Mouse (Mus musculus): ENCODE measurements at regions not wholly inside any gene's neighbourhood (a gene's known extent, or its start where the extent isn't known, plus 50 kb on each side); places are given as distances from the start of the nearest gene placed in this dataset.
"Not testable (repeated sequence)": the region's sequence is repeated elsewhere in the genome, so short reads cannot be mapped to it uniquely, and the experiment has no call there.

DNA sequence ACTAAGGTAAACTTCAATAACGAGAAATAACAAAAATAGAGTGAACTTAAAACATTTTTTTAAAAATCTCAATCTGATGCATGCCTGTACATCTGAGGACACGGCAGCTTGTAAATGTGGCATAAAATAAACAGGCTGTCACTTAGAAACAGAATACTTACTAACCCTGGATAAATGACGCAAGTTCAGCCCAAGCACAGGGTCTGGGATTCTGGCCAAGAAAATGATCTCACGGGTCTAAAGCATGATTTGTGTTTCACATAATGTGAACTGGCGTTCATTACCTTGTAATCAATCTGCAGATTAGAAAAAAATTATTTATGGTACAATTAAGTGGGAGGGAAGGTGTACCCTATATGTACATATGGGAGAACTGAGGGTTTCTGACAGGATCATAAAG, 512.1 kb upstream of the Vrk2 start:
- DNase-seq (ENCODE audit: low spot score) = no peak

- no peak for DNase-seq (ENCODE audit: low spot score)
These were observed 509.1 kb upstream of the Vrk2 start for GRCm38 (mm10) chr11:27102906-27103305.

DNA sequence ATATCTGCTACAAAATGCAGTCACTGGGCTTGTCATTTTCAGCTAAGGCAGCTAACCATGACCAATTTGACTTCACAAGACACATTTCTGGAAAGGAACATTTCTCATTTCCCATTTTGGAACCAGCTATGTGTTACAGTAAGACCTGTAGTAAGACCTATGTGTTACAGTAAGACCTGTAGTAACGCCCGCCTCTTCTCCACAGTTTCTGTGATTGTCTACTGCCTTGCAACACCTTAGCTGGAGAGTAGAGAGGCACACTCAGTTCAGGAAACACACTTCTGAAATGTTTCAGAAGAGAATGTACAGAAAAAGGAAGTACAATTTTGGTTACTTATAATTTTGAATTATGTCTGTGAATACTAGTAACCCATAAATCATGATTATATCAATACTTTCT, 508.2 kb upstream of the Vrk2 start:
- DNase-seq (ENCODE audit: low spot score) = no peak

- DNase-seq (ENCODE audit: low spot score) = no peak
These were observed 502.8 kb upstream of the Vrk2 start for GRCm38 (mm10) chr11:27096615-27097014.

DNA sequence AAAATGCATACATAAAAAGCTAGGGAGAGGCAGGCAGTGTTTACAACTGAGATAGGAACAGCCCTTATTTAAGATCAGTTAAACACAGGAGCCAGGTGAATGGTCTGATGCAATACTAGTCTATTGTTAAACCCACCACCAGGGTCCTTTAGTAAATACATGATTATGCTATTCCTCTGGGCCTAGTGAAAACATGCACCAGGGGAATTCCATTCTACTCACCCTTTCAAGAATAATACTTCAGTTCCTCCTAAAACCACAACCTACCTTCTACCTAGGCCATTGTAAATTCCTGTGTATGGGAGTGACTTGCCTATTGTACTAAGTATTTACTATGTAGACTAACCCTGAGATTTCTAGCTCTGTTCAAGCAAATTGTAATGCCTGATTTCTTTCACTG, 501.7 kb upstream of the Vrk2 start:
- DNase-seq (ENCODE audit: low spot score) = not testable (repeated sequence)

DNA sequence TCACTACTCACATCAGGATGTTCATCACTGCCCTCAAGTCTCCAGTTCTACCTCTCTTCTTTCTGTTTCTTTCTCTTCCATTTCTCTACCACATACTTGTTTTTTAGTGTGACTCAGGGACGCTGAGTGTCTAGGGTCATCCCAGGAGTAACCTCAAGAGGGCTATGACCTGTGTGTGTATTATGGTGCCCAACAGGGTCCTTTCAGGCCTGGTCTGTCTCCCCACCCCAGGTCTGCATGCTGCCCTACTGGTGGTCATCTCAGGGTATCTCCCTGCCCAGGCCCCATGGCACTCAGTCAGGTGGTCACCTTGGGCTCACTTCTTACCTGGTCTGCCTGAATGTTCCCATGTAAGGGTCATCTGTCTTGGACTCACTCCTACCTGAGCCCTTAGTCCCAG, 492.7 kb upstream of the Vrk2 start:
- no peak for DNase-seq (ENCODE audit: low spot score)

DNA sequence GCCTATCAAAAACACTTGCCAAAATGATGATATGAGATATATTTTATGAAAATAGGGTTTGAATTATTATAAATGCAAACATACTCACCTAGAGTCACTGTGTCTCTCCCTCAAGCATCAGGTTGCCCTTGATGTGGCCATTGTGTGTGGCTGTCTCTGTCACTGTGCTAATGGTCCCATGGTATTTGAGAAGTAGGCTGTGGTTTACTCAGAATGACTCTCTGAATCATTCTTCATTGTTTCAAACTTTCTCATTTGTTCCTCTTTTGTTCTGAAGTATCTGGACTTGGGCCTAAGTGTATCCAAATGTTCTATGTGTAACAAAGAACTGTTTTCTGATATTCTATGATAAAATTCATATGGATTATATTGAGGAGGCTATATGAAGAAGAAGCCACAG, 487.4 kb upstream of the Vrk2 start:
- no peak for DNase-seq (ENCODE audit: low spot score)

DNA sequence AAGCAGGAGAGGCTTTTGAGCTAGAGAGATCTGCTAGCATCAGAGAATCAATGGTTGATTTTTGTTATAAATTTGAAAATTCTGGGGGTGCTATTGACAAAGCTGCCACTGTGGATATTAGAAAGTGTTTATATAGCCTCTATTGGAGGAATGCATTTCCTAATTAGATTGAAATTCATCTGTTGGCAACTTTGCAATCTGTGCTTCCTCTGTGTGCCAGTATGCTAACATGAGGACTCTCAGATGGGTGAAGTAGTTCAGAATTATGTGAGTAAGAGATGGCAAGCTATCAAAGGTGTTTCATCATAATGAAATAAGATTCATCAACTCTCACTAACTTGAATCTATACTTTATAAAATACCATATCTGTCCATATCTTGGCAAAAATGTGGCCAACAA, 476.6 kb upstream of the Vrk2 start:
- no peak for DNase-seq (ENCODE audit: low spot score)

GRCm38 (mm10) chr11:27027243-27027852, 433.5 kb upstream of the Vrk2 start:
- no peak for DNase-seq (ENCODE audit: low spot score)

GRCm38 (mm10) chr11:27025500-27025899, 431.7 kb upstream of the Vrk2 start:
- no peak for DNase-seq (ENCODE audit: low spot score)

GRCm38 (mm10) chr11:26996292-26997099, 402.7 kb upstream of the Vrk2 start:
- DNase-seq (ENCODE audit: low spot score) = no peak

DNA sequence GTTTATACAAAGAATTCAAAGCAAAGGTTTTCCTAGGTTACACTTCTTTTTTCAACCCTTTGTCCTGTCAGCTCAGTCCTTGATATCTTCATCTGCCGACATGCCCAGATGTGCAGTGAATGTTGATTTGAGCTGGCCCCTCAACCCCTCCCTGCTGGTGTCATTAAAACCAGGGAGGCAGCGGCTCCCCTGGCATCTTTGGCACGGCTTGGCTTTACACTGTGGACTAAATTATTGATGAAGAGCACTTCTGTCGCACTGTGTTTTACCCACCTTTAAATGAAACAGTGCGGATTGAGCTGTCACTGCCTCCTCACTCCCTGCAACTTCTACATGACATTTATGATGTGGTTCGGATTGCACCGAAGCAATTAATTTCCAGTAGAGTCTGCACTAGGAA, 387.4 kb upstream of the Vrk2 start:
- no peak for DNase-seq (ENCODE audit: low spot score)

- no peak for DNase-seq (ENCODE audit: low spot score)
These were observed 378.8 kb upstream of the Vrk2 start for GRCm38 (mm10) chr11:26972533-26973081.

DNA sequence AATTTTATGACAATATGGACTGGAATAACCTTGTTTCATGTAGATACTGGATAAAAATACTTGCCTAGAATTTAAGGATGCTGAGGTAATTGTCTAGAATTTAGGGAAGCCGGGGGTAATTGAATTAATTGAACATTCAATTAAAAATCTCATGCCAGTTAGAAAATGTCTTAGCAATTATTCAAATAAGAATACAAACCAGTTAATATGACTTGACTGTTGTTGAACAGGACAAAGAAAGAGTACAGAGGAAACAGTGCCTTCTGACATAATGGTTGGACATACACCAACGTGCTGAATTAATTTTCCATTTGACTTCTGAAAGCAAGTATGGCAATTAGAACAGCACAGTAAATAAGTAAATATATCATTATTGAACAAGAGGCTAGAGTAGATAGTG, 377.4 kb upstream of the Vrk2 start:
- no peak for DNase-seq (ENCODE audit: low spot score)

GRCm38 (mm10) chr11:26967427-26967826, 373.6 kb upstream of the Vrk2 start:
- DNase-seq (ENCODE audit: low spot score) = no peak

- no peak for DNase-seq (ENCODE audit: low spot score)
These were observed 369.3 kb upstream of the Vrk2 start for GRCm38 (mm10) chr11:26962928-26963667.

DNA sequence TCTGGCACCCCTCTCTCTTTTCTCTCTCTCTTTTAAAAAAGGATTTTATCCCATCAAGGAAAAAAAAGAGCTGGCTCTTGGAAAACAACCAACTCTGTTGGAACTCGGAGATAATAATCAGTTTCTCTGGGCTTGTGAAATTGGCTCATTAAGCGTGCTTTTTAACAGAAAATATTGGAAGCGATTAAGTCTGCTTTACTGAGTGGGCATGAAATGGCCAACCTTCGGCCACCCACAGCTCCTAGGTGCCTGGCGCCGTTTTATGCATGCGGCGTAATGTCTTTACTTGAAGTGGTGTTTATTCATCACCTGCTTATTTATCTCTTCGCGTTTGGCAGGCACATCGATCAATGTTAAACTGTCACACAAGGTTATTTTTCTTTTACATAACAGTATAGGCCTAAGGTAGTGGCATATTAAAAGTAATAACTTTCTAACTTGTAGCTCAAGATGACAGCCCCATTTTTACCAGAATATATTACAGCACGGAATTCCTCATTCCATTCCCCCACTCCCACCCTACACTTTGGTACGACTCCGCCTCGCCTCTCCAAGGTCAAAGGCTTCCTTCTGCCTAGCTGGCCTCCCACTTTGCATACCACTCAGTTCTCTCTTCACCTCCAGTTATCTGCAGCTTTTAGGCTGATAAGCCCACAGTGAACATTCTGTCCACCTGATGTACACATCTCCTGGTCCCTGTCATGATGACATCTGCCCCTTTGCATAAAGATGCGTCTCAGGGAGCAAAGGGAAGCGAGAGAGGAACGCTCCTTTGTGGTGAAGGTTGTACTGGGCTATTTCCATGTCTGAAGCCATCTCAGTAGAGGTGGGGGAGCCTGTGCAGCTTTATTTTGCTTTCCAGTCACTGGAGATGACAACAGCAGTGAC, 368.5 kb upstream of the Vrk2 start:
- no peak for DNase-seq (ENCODE audit: low spot score)

DNA sequence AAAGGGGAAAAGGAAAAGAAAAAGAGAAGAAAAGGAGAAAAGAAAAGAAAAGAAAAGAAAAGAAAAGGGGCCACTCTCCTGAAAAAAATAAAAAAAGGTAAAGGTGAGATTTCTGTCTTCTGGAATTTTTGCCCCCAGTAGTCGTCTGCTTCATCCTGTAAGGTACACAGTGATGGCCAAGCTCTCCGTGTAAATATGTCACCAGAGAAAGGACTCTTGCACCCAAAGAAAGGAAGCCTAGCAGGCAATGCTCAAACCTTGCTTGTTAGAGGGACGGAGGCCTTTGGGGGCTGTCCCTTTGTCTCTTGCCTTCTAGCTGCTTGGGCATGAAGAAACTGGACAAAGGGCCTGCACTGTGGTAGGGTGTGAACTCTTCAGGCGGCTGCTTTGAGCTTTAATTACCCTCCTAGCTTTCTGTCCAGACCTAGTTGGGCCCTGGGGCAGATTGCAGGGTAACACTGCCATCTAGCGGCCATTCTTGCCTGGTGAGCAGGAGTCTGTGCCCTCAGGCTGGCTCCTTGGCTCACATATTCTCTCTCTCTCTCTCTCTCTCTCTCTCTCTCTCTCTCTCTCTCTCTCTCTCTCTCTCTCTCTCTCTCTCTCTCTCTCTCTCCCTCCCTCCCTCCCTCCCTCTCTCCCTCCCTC, 367.7 kb upstream of the Vrk2 start:
- peak; percentile 25 for DNase-seq (ENCODE audit: low spot score)

- no peak for DNase-seq (ENCODE audit: low spot score)
These were observed 362.4 kb upstream of the Vrk2 start for GRCm38 (mm10) chr11:26956153-26956552.

- no peak for DNase-seq (ENCODE audit: low spot score)
These were observed 338.0 kb upstream of the Vrk2 start for GRCm38 (mm10) chr11:26931766-26932165.

DNA sequence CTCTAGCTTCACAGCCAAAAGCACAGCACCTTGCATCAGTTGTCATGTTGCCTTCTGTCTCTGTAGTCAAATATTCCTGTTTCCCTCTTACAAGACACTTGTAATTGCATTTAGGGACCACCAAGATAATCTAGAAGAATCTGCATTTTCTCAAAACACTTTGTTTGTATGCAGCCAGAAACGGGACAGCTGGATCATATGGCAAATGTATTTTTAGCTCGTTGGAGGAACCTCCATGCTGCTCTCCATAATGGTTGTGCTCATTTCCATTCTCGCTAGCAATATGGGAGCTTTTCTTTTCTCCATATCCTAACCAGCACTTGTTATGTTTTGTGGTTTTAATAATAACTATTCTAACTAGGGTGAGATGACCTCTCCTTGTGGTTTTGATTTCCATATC, 313.3 kb upstream of the Vrk2 start:
- DNase-seq (ENCODE audit: low spot score) = no peak

Data from T-cell, adult 2 months (primary cell).